Mouse (Mus musculus): ENCODE data around the gene Ogdh. TPM values are rescaled to one million over a fixed set of nuclear protein-coding genes. Genes with fewer than 3 reads are reported as not detected.

Ogdh gene
- polyA plus RNA-seq, 1 experiment from 2014 or later = 99.9 TPM

- no peak overlapping the region for H3K27ac ChIP-seq
- ATAC-seq (ENCODE audit: insufficient number of reproducible peaks, insufficient read depth, low FRiP score, low TSS enrichment) = no peak
Observed at GRCm38 (mm10) chr11:6372784-6373183, 81.4 kb downstream of the Ogdh start.

GRCm38 (mm10) chr11:6380916-6381315, 89.5 kb downstream of the Ogdh start:
- Histone ChIP-seq H3K27me3 (no peaks in the 10 kb centered on the region), H3K27ac (no peak overlapping the region), H3K36me3 (no peaks in the 10 kb centered on the region), H3K4me3 (no peak overlapping the region), H3K9ac (no peak overlapping the region), H3K4me2 (replicated peaks) (no peak overlapping the region), H3K4me1 (no peaks in the 10 kb centered on the region), H3K9me3 (no peaks in the 10 kb centered on the region)
- ATAC-seq (ENCODE audit: insufficient number of reproducible peaks, insufficient read depth, low FRiP score, low TSS enrichment) = no peak
- 82% methylated on average over 6 of the region's 6 CpGs for WGBS

More at GRCm38 (mm10) chr11:6372784-6373183, 81.4 kb downstream of the Ogdh start:
- no peak overlapping the region for H3K9ac ChIP-seq
- no peak overlapping the region for H3K4me3 ChIP-seq
- no peaks in the 10 kb centered on the region for H3K27me3 ChIP-seq
- 85% methylated on average over 9 of the region's 9 CpGs for WGBS
- H3K4me1 ChIP-seq = no peaks in the 10 kb centered on the region
- no peaks in the 10 kb centered on the region for H3K36me3 ChIP-seq
- H3K9me3 ChIP-seq = no peaks in the 10 kb centered on the region
- H3K4me2 ChIP-seq (replicated peaks) = no peak overlapping the region

GRCm38 (mm10) chr11:6388126-6388725, 96.8 kb downstream of the Ogdh start:
- H3K4me3 ChIP-seq = no peak overlapping the region
- no peak overlapping the region for H3K9ac ChIP-seq
- ATAC-seq (ENCODE audit: insufficient number of reproducible peaks, insufficient read depth, low FRiP score, low TSS enrichment) = no peak
- no peaks in the 10 kb centered on the region for H3K9me3 ChIP-seq
- no peak overlapping the region for H3K4me2 ChIP-seq (replicated peaks)
- WGBS = 89% methylated on average over 6 of the region's 6 CpGs
- peaks cover 11% of the 10 kb centered on the region for H3K36me3 ChIP-seq
- H3K4me1 ChIP-seq = peaks cover 21% of the 10 kb centered on the region
- H3K27ac ChIP-seq = peak overlapping the region; percentile 89
- H3K27me3 ChIP-seq = no peaks in the 10 kb centered on the region

- no peaks in the 10 kb centered on the region for H3K9me3 ChIP-seq
- 6% methylated on average over 60 of the region's 60 CpGs for WGBS
- H3K36me3 ChIP-seq = peaks cover 11% of the 10 kb centered on the region
- H3K27me3 ChIP-seq = no peaks in the 10 kb centered on the region
- peak within 1 kb of the TSS; percentile 92 for H3K4me2 ChIP-seq (replicated peaks)
- H3K27ac ChIP-seq = peak within 1 kb of the TSS; percentile 89
- H3K4me3 ChIP-seq = peak within 1 kb of the TSS; percentile 95
- ATAC-seq (ENCODE audit: insufficient number of reproducible peaks, insufficient read depth, low FRiP score, low TSS enrichment) = peak; percentile 99
- H3K4me1 ChIP-seq = peaks cover 21% of the 10 kb centered on the region
- peak within 1 kb of the TSS; percentile 86 for H3K9ac ChIP-seq
Observed at GRCm38 (mm10) chr11:6388726-6389413, 97.4 kb downstream of the Ogdh start, which contains the start of gene Zmiz2. Zmiz2 (plus strand) TSS chr11:6389074.

- Histone ChIP-seq H3K27me3 (no peaks in the 10 kb centered on the region), H3K4me2 (replicated peaks) (peak overlapping the region; percentile 92), H3K27ac (peak overlapping the region; percentile 50; the same call in 1 of the 2 replicates), H3K9me3 (no peaks in the 10 kb centered on the region), H3K4me1 (peaks cover 21% of the 10 kb centered on the region), H3K9ac (peak overlapping the region; percentile 86), H3K4me3 (peak overlapping the region; percentile 95), H3K36me3 (peaks cover 17% of the 10 kb centered on the region)
- under 1% methylated on average over 34 of the region's 43 CpGs for WGBS
- peak; percentile 37; the same call in 1 of the 2 replicates for ATAC-seq (ENCODE audit: insufficient number of reproducible peaks, insufficient read depth, low FRiP score, low TSS enrichment)
Observed at GRCm38 (mm10) chr11:6389483-6389921, 98.1 kb downstream of the Ogdh start.

- Histone ChIP-seq H3K9me3 (no peaks in the 10 kb centered on the region), H3K9ac (peak overlapping the region; percentile 86), H3K36me3 (peaks cover 27% of the 10 kb centered on the region), H3K4me1 (peaks cover 21% of the 10 kb centered on the region), H3K4me3 (peak overlapping the region; percentile 95), H3K4me2 (replicated peaks) (peak overlapping the region; percentile 92), H3K27ac (no peak overlapping the region), H3K27me3 (no peaks in the 10 kb centered on the region)
- no peak for ATAC-seq (ENCODE audit: insufficient number of reproducible peaks, insufficient read depth, low FRiP score, low TSS enrichment)
- 81% methylated on average over 8 of the region's 8 CpGs for WGBS
Observed at GRCm38 (mm10) chr11:6390376-6391053, 99.1 kb downstream of the Ogdh start.

- no peak for ATAC-seq (ENCODE audit: insufficient number of reproducible peaks, insufficient read depth, low FRiP score, low TSS enrichment)
- Histone ChIP-seq H3K9ac (no peak overlapping the region), H3K4me3 (no peak overlapping the region), H3K4me2 (replicated peaks) (no peak overlapping the region), H3K27ac (no peak overlapping the region), H3K27me3 (no peaks in the 10 kb centered on the region), H3K36me3 (peaks cover 39% of the 10 kb centered on the region), H3K9me3 (no peaks in the 10 kb centered on the region), H3K4me1 (peaks cover 21% of the 10 kb centered on the region)
- WGBS = 91% methylated on average over 8 of the region's 8 CpGs
Observed at GRCm38 (mm10) chr11:6391516-6392276, 100.3 kb downstream of the Ogdh start.

GRCm38 (mm10) chr11:6392857-6393256, 101.4 kb downstream of the Ogdh start:
- peaks cover 51% of the 10 kb centered on the region for H3K36me3 ChIP-seq
- WGBS = 88% methylated on average over 6 of the region's 6 CpGs

GRCm38 (mm10) chr11:6393866-6394265, 102.4 kb downstream of the Ogdh start:
- Histone ChIP-seq H3K4me3 (no peak overlapping the region), H3K9ac (no peak overlapping the region), H3K36me3 (peaks cover 60% of the 10 kb centered on the region), H3K4me1 (peaks cover 21% of the 10 kb centered on the region), H3K27me3 (no peaks in the 10 kb centered on the region), H3K4me2 (replicated peaks) (no peak overlapping the region), H3K9me3 (no peaks in the 10 kb centered on the region), H3K27ac (0 out of 2 replicates have a peak overlapping the region, but pooled peaks have one; percentile 0)
- ATAC-seq (ENCODE audit: insufficient number of reproducible peaks, insufficient read depth, low FRiP score, low TSS enrichment) = no peak
- WGBS = 73% methylated on average over 1 of the region's 1 CpGs

More at GRCm38 (mm10) chr11:6392857-6393256, 101.4 kb downstream of the Ogdh start:
- ATAC-seq (ENCODE audit: insufficient number of reproducible peaks, insufficient read depth, low FRiP score, low TSS enrichment) = no peak
- H3K4me2 ChIP-seq (replicated peaks) = no peak overlapping the region
- no peaks in the 10 kb centered on the region for H3K9me3 ChIP-seq
- H3K27ac ChIP-seq = no peak overlapping the region
- no peak overlapping the region for H3K4me3 ChIP-seq
- H3K27me3 ChIP-seq = no peaks in the 10 kb centered on the region
- peaks cover 21% of the 10 kb centered on the region for H3K4me1 ChIP-seq
- H3K9ac ChIP-seq = no peak overlapping the region

GRCm38 (mm10) chr11:6395565-6395964, 104.1 kb downstream of the Ogdh start:
- Histone ChIP-seq H3K36me3 (peaks cover 76% of the 10 kb centered on the region), H3K27me3 (no peaks in the 10 kb centered on the region), H3K27ac (no peak overlapping the region), H3K4me1 (peaks cover 12% of the 10 kb centered on the region), H3K9me3 (no peaks in the 10 kb centered on the region), H3K4me2 (replicated peaks) (no peak overlapping the region), H3K9ac (no peak overlapping the region), H3K4me3 (no peak overlapping the region)
- no peak for ATAC-seq (ENCODE audit: insufficient number of reproducible peaks, insufficient read depth, low FRiP score, low TSS enrichment)
- 84% methylated on average over 5 of the region's 5 CpGs for WGBS

GRCm38 (mm10) chr11:6398141-6398540, 106.7 kb downstream of the Ogdh start:
- Histone ChIP-seq H3K27ac (no peak overlapping the region), H3K9ac (no peak overlapping the region), H3K4me1 (no peaks in the 10 kb centered on the region), H3K36me3 (peaks cover 91% of the 10 kb centered on the region), H3K4me3 (no peak overlapping the region), H3K4me2 (replicated peaks) (no peak overlapping the region), H3K9me3 (no peaks in the 10 kb centered on the region), H3K27me3 (no peaks in the 10 kb centered on the region)
- WGBS = 94% methylated on average over 10 of the region's 10 CpGs
- no peak for ATAC-seq (ENCODE audit: insufficient number of reproducible peaks, insufficient read depth, low FRiP score, low TSS enrichment)

All from embryonic facial prominence, embryonic 12.5 days (tissue).